Mouse (Mus musculus) MN1 (cell line): ENCODE data around the gene Slc35c1.

Experiments used
- DNase-seq: peaks from one replicate; pipeline ENCODE4 v3.0.0-alpha.2; 2016; ENCODE audit warnings: low spot score

Slc35c1 gene

DNA sequence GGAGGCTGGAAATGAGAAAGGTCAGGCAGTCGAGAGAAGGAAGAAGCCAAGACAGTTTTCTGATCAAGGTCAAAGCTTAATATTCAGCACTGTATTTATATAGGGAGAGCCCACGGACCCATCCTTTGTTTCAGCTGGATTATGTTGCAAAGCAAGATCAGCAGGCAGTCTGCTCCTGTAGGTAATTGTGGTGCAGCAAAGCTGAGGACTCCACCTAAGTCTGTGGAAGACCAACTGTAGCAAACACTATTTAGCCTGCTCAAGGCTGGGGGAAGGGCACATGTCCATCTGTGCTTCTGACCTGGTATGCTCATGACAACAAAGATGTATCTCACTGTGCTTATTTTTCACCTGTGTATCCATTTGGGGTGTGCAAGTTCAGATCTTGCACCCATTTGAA is 15.4 kb upstream of the Slc35c1 start:
- no peak for DNase-seq

DNA sequence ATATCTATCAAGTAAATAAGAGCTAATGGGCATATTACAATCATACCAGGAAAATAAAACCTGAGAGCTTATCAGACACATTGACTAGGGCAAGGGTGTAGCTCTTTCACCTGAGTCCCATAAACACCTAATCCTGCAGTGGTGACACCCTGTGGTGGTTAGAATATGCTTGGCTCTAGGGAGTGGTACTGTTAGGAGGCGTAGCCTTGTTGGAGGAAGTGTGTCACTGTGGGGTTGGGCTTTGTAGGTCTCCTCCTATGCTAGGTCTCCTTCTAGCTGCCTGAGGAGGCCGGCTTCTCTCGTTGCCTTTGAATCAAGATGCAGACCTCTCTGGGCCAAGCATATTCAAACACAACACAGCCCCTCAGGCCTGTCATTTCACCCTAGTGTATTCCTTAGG is 14.6 kb upstream of the Slc35c1 start:
- no peak for DNase-seq

DNA sequence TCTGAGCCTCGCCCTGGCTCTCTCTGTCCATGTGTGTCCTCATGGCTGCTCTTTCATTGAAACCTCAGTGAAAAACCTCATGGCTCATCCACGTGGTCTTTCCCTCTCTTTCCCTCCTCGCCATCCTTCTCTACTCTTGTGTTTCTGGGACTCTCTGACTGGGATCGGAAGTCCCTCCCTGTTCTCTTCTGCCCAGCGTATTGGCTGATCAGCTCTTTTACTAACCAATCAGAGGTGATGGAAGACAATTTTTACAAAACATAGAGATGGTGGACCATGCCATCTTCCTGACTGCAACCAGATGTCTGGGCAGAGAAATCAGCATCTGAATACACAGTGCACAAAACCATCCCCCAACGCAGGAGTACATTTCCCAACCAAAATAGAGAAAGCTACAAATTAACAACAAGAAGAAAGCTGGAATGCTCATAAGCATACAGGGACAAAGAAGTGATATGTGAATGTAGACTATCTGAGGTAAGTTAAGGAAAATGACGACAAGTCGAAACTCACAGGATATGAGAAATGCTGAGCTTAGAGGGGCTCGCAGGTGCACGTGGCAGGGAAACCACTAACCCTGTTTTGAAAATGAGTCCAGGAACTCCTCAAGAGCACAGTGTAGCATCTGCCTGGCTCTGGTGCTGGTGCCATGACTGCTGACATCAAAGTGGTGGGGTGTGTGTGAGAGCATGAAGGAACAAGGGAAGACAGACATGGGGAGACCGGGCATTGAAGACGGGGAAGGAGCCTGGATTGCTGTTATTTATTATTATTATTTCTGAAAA is 11.7 kb upstream of the Slc35c1 start:
- DNase-seq = no peak

DNA sequence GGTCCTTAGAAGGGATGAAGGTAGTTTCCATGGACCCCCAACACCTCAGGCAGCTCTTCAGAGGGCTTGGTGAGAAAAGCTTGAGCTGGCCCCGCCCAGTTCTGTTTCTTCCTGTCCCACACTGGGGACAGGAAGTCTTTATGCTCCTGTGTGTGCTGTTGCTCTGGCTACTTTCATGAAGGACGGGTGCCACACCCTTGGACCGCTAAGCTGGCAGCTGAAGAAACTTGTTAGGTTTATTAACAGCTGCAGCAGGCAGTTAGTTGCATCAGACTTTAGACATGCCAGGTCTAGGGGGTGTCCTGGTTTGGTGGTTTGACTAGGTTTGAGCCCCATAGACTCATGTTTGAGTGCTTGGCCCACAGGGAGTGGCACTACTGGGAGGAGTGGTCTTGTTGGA is 4.4 kb upstream of the Slc35c1 start:
- DNase-seq = no peak

DNA sequence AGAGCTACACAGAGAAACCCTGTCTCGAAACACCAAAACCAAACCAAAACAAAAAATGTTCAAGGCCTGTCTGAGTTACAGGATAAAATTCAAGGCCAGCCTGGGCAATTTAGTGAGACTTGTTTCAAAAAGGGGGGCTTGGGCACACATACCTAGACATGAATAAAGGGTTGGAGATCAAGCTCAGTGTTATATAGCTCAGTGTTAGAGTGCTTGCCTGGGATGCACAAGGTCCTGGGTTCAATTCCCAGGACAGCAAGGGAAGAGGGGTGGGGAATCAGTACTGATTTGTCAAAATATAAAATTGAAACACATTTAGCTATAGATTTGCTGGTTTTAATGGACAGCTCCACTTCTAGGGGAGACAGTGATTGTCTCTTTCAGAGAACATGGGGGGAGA is 877 bp upstream of the Slc35c1 start:
- DNase-seq = no peak

DNA sequence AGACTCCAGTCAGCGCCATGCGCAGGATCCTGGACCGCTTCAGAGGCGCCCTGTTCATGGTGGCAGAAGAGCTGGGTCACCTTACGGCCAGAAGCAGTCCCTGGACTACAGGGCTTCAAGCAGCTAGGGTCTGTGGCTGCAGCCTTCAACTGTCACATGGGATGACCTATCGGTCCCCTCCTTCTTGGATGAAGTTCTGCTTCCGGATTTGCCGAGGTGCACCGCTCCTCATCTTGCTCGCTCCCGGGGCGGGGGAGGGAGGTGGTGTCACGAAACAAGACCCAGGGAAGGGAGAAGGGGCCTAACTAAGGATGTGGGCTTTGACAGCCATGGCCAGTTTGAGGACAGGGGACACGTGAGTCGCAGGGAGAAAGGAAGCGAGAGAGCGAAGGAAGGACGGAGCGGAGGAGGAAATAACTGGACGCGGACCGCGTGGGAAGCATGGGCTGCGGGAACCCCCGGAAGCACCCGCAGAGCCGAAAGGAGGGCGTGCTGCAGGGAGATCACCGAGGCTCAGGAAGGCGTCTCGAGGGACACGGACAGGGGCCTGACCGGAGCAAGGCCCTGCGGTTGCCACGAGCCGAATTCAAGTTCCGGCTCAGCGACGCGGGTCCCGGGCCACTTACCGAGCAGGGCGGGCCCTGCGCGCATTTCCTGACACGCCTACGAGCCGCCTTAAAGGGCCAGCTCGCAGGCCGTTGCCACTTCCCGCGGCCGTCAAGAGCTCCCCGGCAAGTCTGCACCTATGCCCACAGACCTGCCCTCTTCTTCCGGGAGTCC is 1.0 kb downstream of the Slc35c1 start:
- peak; percentile 87 for DNase-seq

- no peak for DNase-seq
These were observed 1.9 kb downstream of the Slc35c1 start for GRCm38 (mm10) chr2:92458481-92458880.

DNA sequence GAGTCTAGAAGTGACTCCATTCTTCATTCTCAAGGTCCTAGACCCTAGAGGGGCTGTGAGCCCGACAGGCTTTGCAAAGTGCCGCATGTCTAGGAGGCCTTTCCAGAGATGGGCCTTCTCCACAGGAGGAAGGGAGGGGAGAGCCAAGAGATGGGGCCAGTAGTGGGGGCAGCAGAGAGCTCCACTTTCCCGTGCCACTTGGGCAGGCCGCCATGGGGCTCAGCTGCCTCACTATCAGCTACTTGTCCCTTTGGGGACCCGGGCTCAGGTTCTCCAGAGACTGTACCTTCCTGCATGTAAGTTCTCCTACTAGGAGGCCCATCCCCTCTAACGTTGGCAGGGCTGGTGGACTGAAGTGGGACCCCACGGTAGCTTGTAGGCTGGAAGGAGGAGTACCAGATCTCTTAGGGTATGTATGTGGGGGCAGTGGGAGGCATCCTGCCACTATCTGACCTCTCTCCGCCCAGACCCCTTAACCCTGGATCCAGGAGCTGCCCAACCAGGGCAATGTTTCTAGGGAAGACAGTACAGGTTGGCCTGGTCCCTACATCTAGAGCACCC is 3.3 kb downstream of the Slc35c1 start:
- DNase-seq = no peak

DNA sequence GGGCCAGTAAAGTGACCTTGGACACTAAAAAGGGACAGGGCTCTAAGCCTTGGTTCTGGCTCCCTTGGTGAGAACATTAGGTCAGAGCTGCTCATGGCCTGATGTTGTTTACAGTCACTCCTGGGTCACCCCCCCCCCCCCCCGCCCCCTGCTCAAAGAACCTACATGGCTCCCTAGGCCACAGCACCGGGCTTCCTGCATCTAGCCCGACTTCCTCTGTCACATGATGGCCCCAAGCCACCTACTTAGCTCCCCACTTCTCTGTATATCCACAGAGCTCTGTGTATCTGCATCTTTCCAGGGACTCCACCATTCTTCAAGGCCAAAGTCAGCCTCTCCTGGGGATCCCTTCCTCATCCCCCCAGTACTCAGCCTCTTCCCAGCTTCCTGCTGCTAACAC is 4.6 kb downstream of the Slc35c1 start:
- DNase-seq = no peak

DNA sequence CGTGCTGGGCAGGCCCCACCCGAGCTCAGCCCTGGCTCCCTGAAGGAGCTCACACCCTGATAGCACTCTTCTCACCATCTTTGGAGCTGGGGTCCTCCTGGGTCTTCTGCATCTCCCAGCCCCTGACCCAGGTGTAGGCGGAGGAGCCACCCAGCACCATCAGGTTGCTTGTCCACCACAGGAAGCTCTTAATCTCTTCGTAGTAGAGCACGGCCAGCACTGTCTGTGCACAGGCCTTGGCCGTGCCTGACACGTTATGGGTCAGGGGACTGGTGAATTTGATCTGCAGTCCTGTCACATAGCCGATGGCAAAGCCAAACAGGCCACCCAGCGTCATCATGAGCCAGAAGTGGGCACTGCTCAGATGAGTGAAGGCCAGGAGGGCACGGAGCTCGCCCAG is 6.2 kb downstream of the Slc35c1 start:
- no peak for DNase-seq

DNA sequence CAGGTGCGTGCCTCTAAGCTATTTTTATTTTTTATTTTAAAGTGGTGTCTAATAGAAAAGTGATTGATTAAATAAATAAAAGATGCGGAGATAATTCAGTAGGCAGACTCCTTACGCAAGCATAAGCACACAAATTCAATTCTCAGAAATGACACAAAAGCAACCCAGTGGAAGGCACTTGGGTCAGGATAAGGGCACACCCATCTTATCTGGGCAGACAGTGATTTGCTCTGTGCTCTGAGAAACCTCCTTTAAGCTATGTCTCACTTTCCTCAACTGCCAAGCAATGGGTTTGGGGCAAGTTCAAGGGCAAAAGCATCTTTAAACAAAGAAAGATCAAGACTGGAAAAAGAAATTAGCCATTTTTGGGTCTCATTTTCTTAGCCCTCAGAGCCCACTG is 9.2 kb downstream of the Slc35c1 start:
- no peak for DNase-seq

- no peak for DNase-seq
These were observed 13.1 kb downstream of the Slc35c1 start for GRCm38 (mm10) chr2:92447121-92447740.

DNA sequence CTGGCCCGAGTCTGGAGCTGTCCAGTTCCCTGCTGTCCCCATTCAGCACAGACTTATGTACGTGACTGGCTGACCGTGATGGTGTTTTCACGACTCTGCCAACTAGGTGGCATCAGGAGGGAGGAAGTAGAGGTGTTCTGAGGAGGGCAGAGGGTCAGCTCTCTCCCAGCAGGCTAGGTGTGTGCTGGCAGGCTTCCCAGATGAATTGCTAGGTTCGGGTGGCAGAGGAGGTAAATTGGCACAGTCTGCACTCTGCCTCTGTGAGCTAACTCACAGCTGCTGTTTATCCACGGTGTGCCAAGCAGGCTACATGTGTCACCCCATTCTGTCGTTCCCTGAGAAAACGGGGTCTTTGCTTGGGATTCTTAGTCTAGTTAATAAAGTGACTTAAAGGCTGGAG is 13.7 kb downstream of the Slc35c1 start:
- DNase-seq = no peak

- no peak for DNase-seq
These were observed 14.4 kb downstream of the Slc35c1 start for GRCm38 (mm10) chr2:92445890-92446289.

DNA sequence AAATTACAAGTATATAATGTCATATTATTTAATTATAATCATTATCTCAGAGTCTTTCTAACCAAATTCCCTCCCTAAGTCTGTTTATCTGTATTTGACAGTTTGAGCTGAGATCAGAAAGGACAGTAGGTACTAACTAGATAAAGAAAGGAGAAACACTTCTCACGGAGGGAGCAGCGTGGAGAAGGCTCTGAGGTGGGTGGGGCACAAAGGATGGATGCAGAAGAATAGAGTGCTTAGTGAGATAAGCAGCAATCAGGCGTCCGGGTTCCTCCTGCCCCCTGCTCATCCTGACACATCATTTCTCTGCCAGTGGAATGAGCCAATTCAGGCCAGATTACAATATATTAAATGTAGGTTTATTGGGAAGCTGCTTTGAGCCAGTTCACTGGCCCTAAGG is 16.0 kb downstream of the Slc35c1 start:
- no peak for DNase-seq

- no peak for DNase-seq
These were observed 17.0 kb downstream of the Slc35c1 start for GRCm38 (mm10) chr2:92443313-92443712.

DNA sequence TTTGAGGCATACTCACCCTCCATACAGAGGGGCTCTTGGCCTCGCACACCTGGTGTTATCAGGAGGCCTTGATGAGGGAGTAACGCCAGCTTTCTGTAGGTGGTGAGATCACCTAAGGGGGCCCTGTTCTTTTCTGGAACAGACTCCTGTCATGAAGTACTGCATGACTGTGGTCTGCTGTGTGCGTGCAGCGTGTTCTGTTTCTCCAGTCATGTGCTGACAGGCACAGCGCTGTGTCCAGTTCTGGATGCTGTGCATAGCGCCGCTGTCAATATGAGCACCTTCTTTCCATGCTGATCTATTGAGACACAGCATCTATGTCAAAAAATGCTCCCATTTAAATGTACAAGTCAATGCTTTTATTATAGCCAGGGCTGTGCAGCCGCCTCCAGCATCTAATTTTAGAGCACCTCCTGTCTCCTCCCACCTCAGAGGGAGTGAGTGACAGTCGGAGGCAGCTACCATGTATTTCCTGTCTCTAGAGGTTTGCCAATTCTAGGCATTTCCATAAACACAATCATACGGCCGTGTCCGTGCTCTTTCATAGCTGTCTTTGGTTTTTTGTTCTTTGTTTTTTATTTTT is 17.8 kb downstream of the Slc35c1 start:
- DNase-seq = no peak

DNA sequence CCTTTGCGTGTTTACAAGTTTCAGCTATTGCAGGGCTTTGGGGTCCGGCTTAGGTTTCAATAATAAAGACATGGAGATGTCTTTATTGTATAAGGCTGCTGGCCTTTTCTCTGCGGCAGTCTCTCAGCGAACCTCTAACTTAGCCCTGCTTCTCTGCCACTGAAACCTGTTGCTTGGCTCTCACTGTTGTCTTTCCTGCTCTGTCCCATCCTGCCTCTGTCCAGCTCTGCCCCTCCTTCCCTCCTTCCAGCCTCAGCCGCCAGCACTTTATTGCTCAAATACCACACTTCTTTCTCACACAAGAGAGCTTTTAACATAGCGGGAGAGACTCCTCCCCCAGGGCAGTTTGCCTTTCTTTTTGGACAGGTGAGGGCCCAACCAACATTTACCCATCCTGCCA is 19.9 kb downstream of the Slc35c1 start:
- DNase-seq = no peak

GRCm38 (mm10) chr2:92438567-92438966 is 21.8 kb downstream of the Slc35c1 start:
- no peak for DNase-seq

DNA sequence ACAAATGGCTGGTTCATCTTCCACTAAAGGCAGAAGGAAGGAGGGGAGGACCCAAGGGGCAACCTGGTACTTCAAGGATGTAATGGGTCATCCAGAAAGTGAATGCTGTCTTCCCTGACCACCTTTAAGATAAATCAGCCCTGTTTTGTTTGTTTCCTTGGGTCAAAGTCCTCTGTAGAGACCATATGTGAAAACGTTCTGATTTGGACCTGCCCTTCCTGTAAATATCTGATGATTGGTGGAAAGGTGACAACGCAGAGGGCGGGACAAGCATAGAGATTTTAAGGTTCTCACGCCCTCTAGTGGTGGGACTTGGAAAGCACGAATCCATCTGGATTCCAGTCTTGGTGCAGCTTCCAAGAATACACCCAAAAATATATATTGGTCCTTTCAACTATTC is 22.5 kb downstream of the Slc35c1 start:
- peak; percentile 90 for DNase-seq

DNA sequence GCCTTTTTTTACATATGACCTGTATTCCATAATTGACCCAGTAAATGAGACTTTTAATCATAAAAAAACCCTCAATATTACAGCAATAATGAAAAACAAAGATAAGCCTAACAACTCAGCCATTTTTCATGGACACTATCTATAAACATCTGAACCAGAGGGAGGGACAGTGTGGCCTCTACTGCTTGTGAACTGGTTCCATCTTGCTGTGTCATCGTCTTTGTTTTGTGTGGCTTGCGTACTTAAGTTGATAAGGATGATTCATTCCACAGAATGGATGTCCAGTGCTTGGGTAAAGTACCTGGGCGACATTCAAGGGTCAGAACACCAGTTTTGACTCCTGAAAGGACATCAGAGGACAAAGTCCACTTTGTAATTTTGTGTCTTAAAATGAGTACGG is 23.0 kb downstream of the Slc35c1 start:
- no peak for DNase-seq

DNA sequence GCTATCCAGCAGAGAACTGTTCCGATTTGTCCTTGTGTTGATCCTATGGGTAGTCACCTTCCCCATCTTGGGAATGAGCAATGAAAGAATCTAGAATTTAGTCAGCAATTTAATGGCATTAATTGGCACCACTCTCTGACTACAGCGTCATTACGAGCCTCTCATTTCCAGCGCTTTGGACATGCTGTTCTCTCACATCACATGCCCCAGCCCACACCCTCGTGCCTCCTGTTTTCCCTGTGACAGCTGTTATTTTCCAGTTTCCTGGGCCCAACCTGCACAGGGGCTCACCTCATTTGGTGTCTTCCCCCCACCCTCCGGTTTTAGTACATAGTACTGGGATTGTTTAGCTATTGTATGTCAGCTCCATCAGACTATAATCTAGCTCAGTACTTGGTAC is 25.3 kb downstream of the Slc35c1 start:
- DNase-seq = peak; percentile 31

DNA sequence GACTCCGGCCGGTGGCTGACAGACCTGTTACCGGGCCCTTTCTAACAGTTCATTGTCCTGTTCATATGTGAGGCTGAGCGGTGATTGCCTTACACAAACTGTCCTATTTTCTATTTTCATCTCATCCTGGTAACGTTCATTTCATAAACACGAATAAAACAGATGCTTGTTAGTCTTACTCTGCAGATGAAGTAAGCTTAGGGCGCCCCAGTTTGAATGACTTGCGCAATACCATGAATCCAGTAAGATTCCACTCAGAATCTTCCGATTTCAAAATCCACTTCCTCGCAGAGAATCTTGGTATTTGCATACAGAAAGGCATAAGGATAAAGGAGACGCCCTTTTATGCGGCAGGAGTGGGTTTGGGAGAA is 26.0 kb downstream of the Slc35c1 start:
- peak; percentile 53 for DNase-seq
